Mouse (Mus musculus): ENCODE data around the gene Ptgir. TPM values are rescaled to one million over a fixed set of nuclear protein-coding genes. Genes with fewer than 3 reads are reported as not detected.

Ptgir gene
- polyA plus RNA-seq, 1 experiment from 2014 or later, result 1.7 TPM

DNA sequence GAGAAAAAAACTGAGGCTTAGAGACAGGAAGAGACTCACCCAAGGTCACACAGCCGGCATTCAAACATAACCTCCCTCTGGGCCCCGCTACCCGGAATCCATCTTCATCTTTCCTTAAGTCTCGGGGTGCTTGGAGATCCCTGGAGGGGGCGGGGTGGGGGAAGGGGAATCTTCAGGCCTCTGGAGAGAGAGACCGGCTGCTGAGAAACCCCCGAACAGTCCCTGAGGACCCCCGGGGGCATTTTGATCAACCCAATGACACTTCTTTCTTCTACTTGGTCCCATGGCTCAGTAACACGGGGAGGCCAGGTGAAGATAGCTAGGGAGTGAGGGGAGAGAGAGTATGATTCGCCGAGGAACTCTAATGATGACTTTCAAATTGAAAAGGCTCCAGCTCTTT lies 30.3 kb upstream of the Ptgir start:
- ATAC-seq, result no peak
- WGBS (ENCODE audit: insufficient replicate concordance), result 33% methylated on average over 11 of the region's 11 CpGs
- no peak overlapping the region for H3K27ac ChIP-seq (ENCODE audit: low read depth)
- peaks cover 17% of the 10 kb centered on the region for H3K4me1 ChIP-seq (ENCODE audit: insufficient read depth)
- TF ChIP-seq EP300 (IDR thresholded peaks at IDR 0.05; ENCODE audit: low read depth), result no peak
- TF ChIP-seq CTCF (IDR thresholded peaks at IDR 0.05; ENCODE audit: low read depth), result no peak
- peaks cover 16% of the 10 kb centered on the region for H3K27me3 ChIP-seq (ENCODE audit: insufficient read depth, low read length)
- H3K4me3 ChIP-seq (ENCODE audit: low read depth, low read length), result peak overlapping the region; percentile 55; the same call in 1 of the 2 replicates
- H3K36me3 ChIP-seq (replicated peaks; ENCODE audit: insufficient read depth, low read length), result peaks cover 4% of the 10 kb centered on the region; the same call in 1 of the 2 replicates
- H3K4me2 ChIP-seq (ENCODE audit: low read depth, low read length), result peak overlapping the region; percentile 92; the same call in 1 of the 2 replicates
- H3K9me3 ChIP-seq (ENCODE audit: low read length), result no peaks in the 10 kb centered on the region
- DNase-seq, result no peak
- no peak overlapping the region for H3K9ac ChIP-seq (replicated peaks)

DNA sequence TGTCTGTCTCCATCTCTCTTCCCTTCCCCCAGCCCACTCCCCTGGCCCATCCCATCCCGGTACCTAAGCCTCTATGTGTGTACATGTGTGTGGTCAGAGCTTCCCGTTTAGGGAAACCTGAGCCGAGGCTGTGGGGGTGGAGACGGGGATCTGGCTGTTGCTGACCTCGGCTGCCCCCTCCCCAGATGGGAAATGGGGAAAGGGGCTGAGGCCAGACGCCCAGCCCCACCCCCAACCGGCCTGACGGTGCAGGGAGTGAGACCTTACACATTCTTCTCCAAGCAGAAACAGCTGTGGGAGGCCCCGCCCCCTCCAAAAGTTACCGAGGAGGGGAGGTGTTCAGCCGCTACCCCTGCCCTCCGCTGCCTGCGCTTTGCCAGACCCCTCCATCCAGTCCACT lies 29.7 kb upstream of the Ptgir start:
- no peaks in the 10 kb centered on the region for H3K9me3 ChIP-seq (ENCODE audit: low read length)
- ATAC-seq, result no peak
- no peak overlapping the region for H3K4me3 ChIP-seq (ENCODE audit: low read depth, low read length)
- H3K4me1 ChIP-seq (ENCODE audit: insufficient read depth), result peaks cover 17% of the 10 kb centered on the region
- H3K9ac ChIP-seq (replicated peaks), result no peak overlapping the region
- no peak for DNase-seq
- H3K4me2 ChIP-seq (ENCODE audit: low read depth, low read length), result no peak overlapping the region
- peaks cover 1% of the 10 kb centered on the region; the same call in 1 of the 2 replicates for H3K36me3 ChIP-seq (replicated peaks; ENCODE audit: insufficient read depth, low read length)
- TF ChIP-seq CTCF (IDR thresholded peaks at IDR 0.05; ENCODE audit: low read depth) (no peak), EP300 (IDR thresholded peaks at IDR 0.05; ENCODE audit: low read depth) (no peak)
- peaks cover 16% of the 10 kb centered on the region for H3K27me3 ChIP-seq (ENCODE audit: insufficient read depth, low read length)
- WGBS (ENCODE audit: insufficient replicate concordance), result 17% methylated on average over 12 of the region's 13 CpGs
- H3K27ac ChIP-seq (ENCODE audit: low read depth), result no peak overlapping the region

DNA sequence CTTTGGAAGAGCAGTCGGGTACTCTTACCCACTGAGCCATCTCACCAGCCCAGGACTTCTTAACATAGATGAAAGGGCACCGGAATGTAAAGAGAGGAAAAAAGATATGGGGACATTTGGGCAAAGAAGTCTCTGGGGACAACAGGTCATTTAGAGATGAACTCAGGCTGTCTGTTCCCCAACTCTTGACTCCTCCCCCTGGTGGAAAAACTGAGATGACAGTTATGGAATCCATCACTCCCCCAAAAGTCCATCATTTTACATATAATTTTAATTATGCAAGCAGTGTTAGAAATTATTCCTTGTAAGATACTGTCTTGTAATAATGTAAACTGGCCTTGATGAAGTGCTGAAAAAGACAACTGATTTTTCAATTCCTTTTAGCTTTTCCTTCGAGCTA lies 28.6 kb upstream of the Ptgir start:
- no peak overlapping the region for H3K4me3 ChIP-seq (ENCODE audit: low read depth, low read length)
- no peaks in the 10 kb centered on the region for H3K9me3 ChIP-seq (ENCODE audit: low read length)
- ATAC-seq (no peak), DNase-seq (no peak)
- peaks cover 17% of the 10 kb centered on the region for H3K4me1 ChIP-seq (ENCODE audit: insufficient read depth)
- no peak for TF ChIP-seq EP300 (IDR thresholded peaks at IDR 0.05; ENCODE audit: low read depth)
- no peak for TF ChIP-seq CTCF (IDR thresholded peaks at IDR 0.05; ENCODE audit: low read depth)
- 75% methylated on average over 3 of the region's 3 CpGs for WGBS (ENCODE audit: insufficient replicate concordance)
- no peak overlapping the region for H3K27ac ChIP-seq (ENCODE audit: low read depth)
- no peak overlapping the region for H3K9ac ChIP-seq (replicated peaks)
- H3K27me3 ChIP-seq (ENCODE audit: insufficient read depth, low read length), result peaks cover 19% of the 10 kb centered on the region
- no peak overlapping the region for H3K4me2 ChIP-seq (ENCODE audit: low read depth, low read length)
- H3K36me3 ChIP-seq (replicated peaks; ENCODE audit: insufficient read depth, low read length), result no peaks in the 10 kb centered on the region

- H3K4me3 ChIP-seq (ENCODE audit: low read depth, low read length), result no peak overlapping the region
- no peaks in the 10 kb centered on the region for H3K9me3 ChIP-seq (ENCODE audit: low read length)
- H3K4me1 ChIP-seq (ENCODE audit: insufficient read depth), result peaks cover 12% of the 10 kb centered on the region
- 42% methylated on average over 9 of the region's 9 CpGs for WGBS (ENCODE audit: insufficient replicate concordance)
- H3K36me3 ChIP-seq (replicated peaks; ENCODE audit: insufficient read depth, low read length), result no peaks in the 10 kb centered on the region
- H3K9ac ChIP-seq (replicated peaks), result no peak overlapping the region
- ATAC-seq (no peak), DNase-seq (no peak)
- TF ChIP-seq EP300 (IDR thresholded peaks at IDR 0.05; ENCODE audit: low read depth) (no peak), CTCF (IDR thresholded peaks at IDR 0.05; ENCODE audit: low read depth) (no peak)
- peaks cover 29% of the 10 kb centered on the region for H3K27me3 ChIP-seq (ENCODE audit: insufficient read depth, low read length)
- no peak overlapping the region for H3K27ac ChIP-seq (ENCODE audit: low read depth)
- no peak overlapping the region for H3K4me2 ChIP-seq (ENCODE audit: low read depth, low read length)
Measured at GRCm38 (mm10) chr7:16879796-16880547, 26.3 kb upstream of the Ptgir start.

GRCm38 (mm10) chr7:16880615-16881014 lies 25.7 kb upstream of the Ptgir start:
- H3K4me2 ChIP-seq (ENCODE audit: low read depth, low read length), result no peak overlapping the region
- no peak for ATAC-seq
- TF ChIP-seq EP300 (IDR thresholded peaks at IDR 0.05; ENCODE audit: low read depth) (no peak), CTCF (IDR thresholded peaks at IDR 0.05; ENCODE audit: low read depth) (no peak)
- H3K27ac ChIP-seq (ENCODE audit: low read depth), result no peak overlapping the region
- H3K4me1 ChIP-seq (ENCODE audit: insufficient read depth), result peaks cover 7% of the 10 kb centered on the region
- DNase-seq, result no peak
- H3K27me3 ChIP-seq (ENCODE audit: insufficient read depth, low read length), result peaks cover 30% of the 10 kb centered on the region
- no peak overlapping the region for H3K9ac ChIP-seq (replicated peaks)
- no peaks in the 10 kb centered on the region for H3K36me3 ChIP-seq (replicated peaks; ENCODE audit: insufficient read depth, low read length)
- H3K4me3 ChIP-seq (ENCODE audit: low read depth, low read length), result no peak overlapping the region
- H3K9me3 ChIP-seq (ENCODE audit: low read length), result peaks cover 3% of the 10 kb centered on the region
- 30% methylated on average over 5 of the region's 5 CpGs for whole genome bisulfite sequencing (ENCODE audit: insufficient replicate concordance)

- Histone ChIP-seq H3K4me2 (ENCODE audit: low read depth, low read length) (no peak overlapping the region), H3K4me1 (ENCODE audit: insufficient read depth) (no peaks in the 10 kb centered on the region), H3K36me3 (replicated peaks; ENCODE audit: insufficient read depth, low read length) (no peaks in the 10 kb centered on the region), H3K4me3 (ENCODE audit: low read depth, low read length) (no peak overlapping the region), H3K9ac (replicated peaks) (no peak overlapping the region), H3K27ac (ENCODE audit: low read depth) (no peak overlapping the region), H3K27me3 (ENCODE audit: insufficient read depth, low read length) (peaks cover 35% of the 10 kb centered on the region), H3K9me3 (ENCODE audit: low read length) (peaks cover 11% of the 10 kb centered on the region)
- ATAC-seq (no peak), DNase-seq (no peak)
- TF ChIP-seq EP300 (IDR thresholded peaks at IDR 0.05; ENCODE audit: low read depth) (no peak), CTCF (IDR thresholded peaks at IDR 0.05; ENCODE audit: low read depth) (no peak)
- 78% methylated on average over 6 of the region's 6 CpGs for WGBS (ENCODE audit: insufficient replicate concordance)
Measured at GRCm38 (mm10) chr7:16883162-16883561, 23.1 kb upstream of the Ptgir start.

Data from liver, postnatal 0 days (tissue).